Mouse (Mus musculus) lung, postnatal 0 days (tissue): Measurements from ENCODE around the gene Ehmt2. TPM values are rescaled to one million over a fixed set of nuclear protein-coding genes. Genes with fewer than 3 reads are reported as not detected.

Source experiments
- ATAC-seq: fragments of 200-750 bp; cut with Nextera tagmentation; 2 replicates; pipeline ENCODE4 v1.8.0; 2017; ENCODE audit warnings: moderate library complexity
- DNase-seq: peaks from one replicate; pipeline ENCODE4 v3.0.0-alpha.2; 2016; ENCODE audit warnings: low spot score
- H3K27ac ChIP-seq: fragments of 300-500 bp; sonication (generic); 2 replicates; pipeline ENCODE4 v1.5.1; 2014; ENCODE audit warnings: antibody characterized with exemption, mild to moderate bottlenecking, low read length, mixed read lengths
- H3K27me3 ChIP-seq: fragments of 300-500 bp; sonication (generic); replicated peaks from 2 replicates; pipeline ENCODE4 v1.6.1; 2014; ENCODE audit warnings: low read length, mixed read lengths; ENCODE audit not compliant: insufficient read depth
- H3K36me3 ChIP-seq: fragments of 300-500 bp; sonication (generic); 2 replicates; pipeline ENCODE4 v1.6.1; 2014; ENCODE audit warnings: low read length, mixed read lengths; ENCODE audit not compliant: insufficient read depth
- H3K4me1 ChIP-seq: fragments of 300-500 bp; sonication (generic); 2 replicates; pipeline ENCODE4 v1.6.1; 2014; ENCODE audit warnings: antibody characterized with exemption, low read depth, low read length, mixed read lengths; ENCODE audit not compliant: insufficient read depth
- H3K4me2 ChIP-seq: fragments of 300-500 bp; sonication (generic); replicated peaks from 2 replicates; pipeline ENCODE4 v1.6.1; 2014; ENCODE audit warnings: low read depth, mild to moderate bottlenecking, low read length, moderate library complexity, mixed read lengths
- H3K4me3 ChIP-seq: fragments of 300-500 bp; sonication (generic); 2 replicates; pipeline ENCODE4 v1.5.1; 2014; ENCODE audit warnings: low read depth, low read length
- H3K9ac ChIP-seq: fragments of 300-500 bp; sonication (generic); replicated peaks from 2 replicates; pipeline ENCODE4 v1.6.1; 2014; ENCODE audit warnings: low read depth, mild to moderate bottlenecking
- H3K9me3 ChIP-seq: fragments of 300-500 bp; sonication (generic); 2 replicates; pipeline ENCODE4 v1.6.1; 2016; ENCODE audit warnings: low read length, mixed read lengths
- CTCF ChIP-seq: IDR thresholded peaks from 2 replicates; pipeline ENCODE4 v1.5.1; 2016; ENCODE audit warnings: antibody characterized with exemption, mild to moderate bottlenecking
- EP300 ChIP-seq: IDR thresholded peaks from 2 replicates; pipeline ENCODE4 v1.6.1; 2016; ENCODE audit warnings: antibody characterized with exemption, mild to moderate bottlenecking, control low read depth
- WGBS: fragments of 180-500 bp; shearing (Covaris S2); extraction: QIAGEN DNeasy Blood & Tissue Kit; methylation state at CpG from one replicate; pipeline ENCODE4 v1.1.7; 2014; 5-methylcytosine and 5-hydroxymethylcytosine counted together
- polyA plus RNA-seq: library from polyadenylated mRNA; unstranded; fragments of >200 nt; fragmentation: Nextera tagmentation; extraction: Ambion mirVana; gene quantifications from 2 replicates; pipeline ENCODE4 v1.2.1, GENCODE M21; 2015

Ehmt2 gene
- polyA plus RNA-seq, 1 experiment from 2014 or later: 28.7 TPM

DNA sequence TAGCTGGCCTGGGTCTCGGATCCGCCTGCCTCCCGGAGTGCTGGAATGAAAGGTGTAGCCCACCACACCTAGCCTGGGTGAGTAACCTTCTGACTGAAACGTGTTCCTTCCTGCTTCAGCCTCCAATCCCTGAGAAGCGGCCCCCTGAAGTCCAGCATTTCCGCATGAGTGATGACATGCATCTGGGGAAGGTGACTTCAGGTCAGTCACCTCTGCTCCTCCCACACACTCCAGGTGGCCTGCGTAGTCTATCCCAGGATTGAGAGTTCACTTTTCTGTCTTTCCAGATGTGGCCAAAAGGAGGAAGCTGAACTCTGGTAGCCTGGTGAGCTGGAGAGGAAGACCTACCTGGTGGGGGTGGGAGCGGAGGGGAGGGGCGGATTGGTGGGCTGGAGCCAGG lies 4.6 kb downstream of the Ehmt2 start:
- no peaks in the 10 kb centered on the region for H3K27me3 ChIP-seq
- no peak overlapping the region for H3K4me2 ChIP-seq
- TF ChIP-seq EP300: no peak
- no peak for TF ChIP-seq CTCF
- WGBS: 84% methylated on average over 9 of the region's 9 CpGs
- no peaks in the 10 kb centered on the region for H3K9me3 ChIP-seq
- H3K4me3 ChIP-seq: no peak overlapping the region
- H3K4me1 ChIP-seq: no peaks in the 10 kb centered on the region
- DNase-seq: no peak
- ATAC-seq: no peak
- peaks cover 29% of the 10 kb centered on the region for H3K36me3 ChIP-seq
- H3K27ac ChIP-seq: no peak overlapping the region
- H3K9ac ChIP-seq: no peak overlapping the region

DNA sequence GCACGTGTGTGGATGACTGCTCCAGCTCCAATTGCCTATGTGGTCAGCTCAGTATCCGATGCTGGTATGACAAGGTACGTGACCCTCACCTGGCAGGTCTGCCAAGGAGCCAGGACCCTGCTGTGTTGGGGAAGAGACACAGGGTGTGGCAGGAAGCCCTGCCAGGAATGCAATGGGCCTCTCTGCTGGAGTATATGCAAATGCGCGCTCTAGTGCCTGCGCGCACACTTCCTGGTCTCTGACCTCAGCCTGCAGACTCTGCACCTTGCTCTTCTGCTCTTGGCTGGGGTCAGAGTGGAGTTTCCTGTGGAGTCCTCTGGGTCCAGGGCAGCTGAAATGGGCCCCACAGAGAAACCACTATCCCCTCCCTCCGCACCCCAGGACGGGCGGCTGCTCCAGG lies 12.7 kb downstream of the Ehmt2 start:
- Histone ChIP-seq H3K36me3 (peaks cover 50% of the 10 kb centered on the region), H3K4me2 (no peak overlapping the region), H3K9ac (no peak overlapping the region), H3K4me1 (0 out of 2 replicates have a peak, but pooled peaks cover 4% of the 10 kb centered on the region), H3K27ac (no peak overlapping the region), H3K27me3 (no peaks in the 10 kb centered on the region), H3K9me3 (no peaks in the 10 kb centered on the region), H3K4me3 (no peak overlapping the region)
- no peak for ATAC-seq
- TF ChIP-seq CTCF (no peak), EP300 (no peak)
- no peak for DNase-seq
- WGBS: 86% methylated on average over 10 of the region's 10 CpGs

DNA sequence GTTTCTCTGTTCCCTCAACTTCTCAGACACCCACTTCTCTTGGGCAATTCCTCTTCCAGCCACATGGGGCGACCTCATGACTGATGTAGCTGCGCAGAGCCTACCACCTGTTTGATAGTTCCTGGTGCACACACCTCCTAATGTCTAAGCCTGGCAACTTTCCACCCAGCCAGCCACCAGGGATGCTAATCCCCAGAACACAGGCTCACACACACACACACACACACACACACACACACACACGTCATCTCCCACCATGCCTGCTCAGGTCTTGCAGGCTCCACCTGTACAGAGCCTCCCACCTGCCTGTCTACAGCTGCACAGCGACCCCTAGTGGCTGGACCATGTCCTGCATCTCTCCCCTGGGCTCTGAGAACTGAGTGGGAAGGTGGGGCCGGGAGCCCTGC lies 13.7 kb downstream of the Ehmt2 start:
- ATAC-seq (peak; percentile 79), DNase-seq (peak; percentile 74)
- TF ChIP-seq CTCF (peak; percentile 98), EP300 (no peak)
- Histone ChIP-seq H3K9me3 (no peaks in the 10 kb centered on the region), H3K27me3 (no peaks in the 10 kb centered on the region), H3K4me2 (no peak overlapping the region), H3K4me1 (0 out of 2 replicates have a peak, but pooled peaks cover 4% of the 10 kb centered on the region), H3K27ac (no peak overlapping the region), H3K4me3 (no peak overlapping the region), H3K36me3 (peaks cover 40% of the 10 kb centered on the region), H3K9ac (no peak overlapping the region)
- 46% methylated on average over 5 of the region's 5 CpGs for WGBS

DNA sequence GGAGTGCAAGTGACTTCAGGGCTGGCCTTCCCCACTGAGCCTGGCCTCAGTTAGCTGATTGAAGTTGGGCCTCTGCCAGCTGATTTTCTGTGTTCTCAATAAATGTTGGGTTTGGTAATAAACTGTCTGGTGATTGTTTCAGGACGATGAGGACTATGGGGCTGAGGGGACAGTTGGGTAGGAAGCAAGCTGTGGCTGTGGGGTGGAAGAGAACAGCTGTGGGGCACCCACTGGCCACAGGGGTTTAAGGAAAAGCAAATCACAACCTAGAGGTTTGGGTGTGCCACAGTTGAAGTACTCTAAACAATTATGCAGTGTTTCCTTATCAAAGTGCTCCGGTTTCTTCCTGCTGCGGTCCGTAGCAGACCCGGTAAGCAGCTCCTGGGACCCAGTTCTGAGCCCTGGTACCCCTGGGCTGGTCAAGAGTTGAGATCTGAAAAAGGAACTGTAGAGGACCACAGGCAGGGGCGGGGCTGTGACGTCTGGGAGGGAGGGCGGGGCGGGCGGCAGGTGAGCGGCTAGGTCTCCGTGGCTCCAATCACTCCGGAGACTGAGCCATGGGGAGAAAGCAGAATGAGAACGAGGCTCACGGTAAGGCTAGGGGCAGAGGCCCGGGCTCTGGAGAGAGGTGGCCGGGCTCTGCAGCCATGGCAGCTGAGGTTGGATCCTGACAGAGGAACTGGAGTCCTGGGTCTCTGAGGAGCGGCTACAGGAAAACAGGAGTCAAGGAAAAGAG lies 15.8 kb downstream of the Ehmt2 start, which contains the start of gene Slc44a4:
Gene Slc44a4 (plus strand): TSS at position 537 of the 736 bp plus-strand sequence.
- H3K27me3 ChIP-seq: no peaks in the 10 kb centered on the region
- 0 out of 2 replicates have a peak, but pooled peaks cover 19% of the 10 kb centered on the region for H3K36me3 ChIP-seq
- no peak for TF ChIP-seq CTCF
- no peak for TF ChIP-seq EP300
- 0 out of 2 replicates have a peak, but pooled peaks cover 4% of the 10 kb centered on the region for H3K4me1 ChIP-seq
- peak; percentile 46 for DNase-seq
- H3K4me3 ChIP-seq: no peak within 1 kb of the TSS
- peak within 1 kb of the TSS; percentile 38 for H3K4me2 ChIP-seq
- peak within 1 kb of the TSS; percentile 28; the same call in 1 of the 2 replicates for H3K27ac ChIP-seq
- H3K9me3 ChIP-seq: no peaks in the 10 kb centered on the region
- WGBS: 29% methylated on average over 17 of the region's 18 CpGs
- H3K9ac ChIP-seq: no peak within 1 kb of the TSS
- peak; percentile 32; the same call in 1 of the 2 replicates for ATAC-seq

- Histone ChIP-seq H3K4me1 (0 out of 2 replicates have a peak, but pooled peaks cover 4% of the 10 kb centered on the region), H3K4me3 (no peak overlapping the region), H3K9me3 (no peaks in the 10 kb centered on the region), H3K9ac (no peak overlapping the region), H3K4me2 (peak overlapping the region; percentile 30; the same call in 1 of the 2 replicates), H3K36me3 (0 out of 2 replicates have a peak, but pooled peaks cover 15% of the 10 kb centered on the region), H3K27me3 (no peaks in the 10 kb centered on the region), H3K27ac (no peak overlapping the region)
- WGBS: 15% methylated on average over 11 of the region's 11 CpGs
- ATAC-seq (peak; percentile 67), DNase-seq (peak; percentile 81)
- TF ChIP-seq EP300 (no peak), CTCF (peak; percentile 58)
Observed at GRCm38 (mm10) chr17:34915410-34915831, 17.2 kb downstream of the Ehmt2 start.

DNA sequence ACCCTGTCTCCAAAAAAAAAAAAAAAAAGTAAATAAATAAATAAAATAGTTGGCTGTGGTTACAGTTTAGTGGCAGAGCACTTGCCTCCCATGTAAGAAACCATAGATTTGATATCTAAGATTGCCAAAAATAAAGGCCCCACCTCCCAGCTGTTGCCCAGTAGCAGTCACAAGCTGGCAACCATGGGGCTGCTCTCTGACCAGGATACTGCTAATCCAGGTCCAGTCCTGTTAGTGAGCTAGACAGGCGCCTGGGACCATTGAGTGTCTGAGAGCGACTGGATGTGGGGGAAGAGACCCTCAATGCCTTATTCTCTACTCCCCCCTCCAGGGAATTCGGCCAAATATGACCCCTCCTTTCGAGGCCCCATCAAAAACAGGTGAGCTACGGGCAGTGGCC lies 18.0 kb downstream of the Ehmt2 start:
- Histone ChIP-seq H3K9ac (no peak overlapping the region), H3K9me3 (no peaks in the 10 kb centered on the region), H3K4me1 (0 out of 2 replicates have a peak, but pooled peaks cover 4% of the 10 kb centered on the region), H3K36me3 (0 out of 2 replicates have a peak, but pooled peaks cover 7% of the 10 kb centered on the region), H3K4me2 (no peak overlapping the region), H3K27ac (no peak overlapping the region), H3K4me3 (no peak overlapping the region), H3K27me3 (no peaks in the 10 kb centered on the region)
- no peak for DNase-seq
- TF ChIP-seq CTCF (no peak), EP300 (no peak)
- ATAC-seq: no peak
- 85% methylated on average over 5 of the region's 5 CpGs for WGBS
